Mouse (Mus musculus) midbrain, embryonic 11.5 days (tissue): Measurements from ENCODE around the gene Llph. TPM values are rescaled to one million over a fixed set of nuclear protein-coding genes. Genes with fewer than 3 reads are reported as not detected.

ENCODE experiments used
- ATAC-seq: fragments of 200-750 bp; cut with Nextera tagmentation; 2 replicates; pipeline ENCODE4 v1.8.0; 2017; ENCODE audit warnings: moderate TSS enrichment, moderate library complexity; ENCODE audit not compliant: low FRiP score
- DNase-seq: peaks from one replicate; pipeline ENCODE4 v3.0.0; 2015; ENCODE audit warnings: low spot score; ENCODE audit errors: missing footprints
- H3K27ac ChIP-seq: fragments of 300-500 bp; sonication (generic); 2 replicates; pipeline ENCODE4 v1.5.1; 2014; ENCODE audit warnings: low read depth, low read length
- H3K27me3 ChIP-seq: fragments of 300-500 bp; sonication (generic); 2 replicates; pipeline ENCODE4 v1.6.1; 2014; ENCODE audit warnings: mild to moderate bottlenecking, low read length, moderate library complexity, mixed read lengths; ENCODE audit not compliant: control insufficient read depth, insufficient read depth
- H3K36me3 ChIP-seq: fragments of 300-500 bp; sonication (generic); 2 replicates; pipeline ENCODE4 v1.6.1; 2014; ENCODE audit warnings: mild to moderate bottlenecking, low read length, moderate library complexity, mixed read lengths; ENCODE audit not compliant: control insufficient read depth, insufficient read depth
- H3K4me1 ChIP-seq: fragments of 300-500 bp; sonication (generic); 2 replicates; pipeline ENCODE4 v1.6.1; 2014; ENCODE audit warnings: low read length; ENCODE audit not compliant: control insufficient read depth, insufficient read depth
- H3K4me2 ChIP-seq: fragments of 300-500 bp; sonication (generic); 2 replicates; pipeline ENCODE4 v1.6.1; 2014; ENCODE audit warnings: mild to moderate bottlenecking, moderate library complexity
- H3K4me3 ChIP-seq: fragments of 300-500 bp; sonication (generic); 2 replicates; pipeline ENCODE4 v1.5.1; 2014; ENCODE audit warnings: low read depth, low read length
- H3K9ac ChIP-seq: fragments of 300-500 bp; sonication (generic); 2 replicates; pipeline ENCODE4 v1.6.1; 2014; ENCODE audit warnings: low read length
- H3K9me3 ChIP-seq: fragments of 300-500 bp; sonication (generic); 2 replicates; pipeline ENCODE4 v1.6.1; 2016; ENCODE audit warnings: low read length; ENCODE audit not compliant: control insufficient read depth
- WGBS: fragments of 180-500 bp; shearing (Covaris S2); extraction: QIAGEN DNeasy Blood & Tissue Kit; methylation state at CpG from one replicate; pipeline ENCODE4 v1.1.7; 2014; 5-methylcytosine and 5-hydroxymethylcytosine counted together
- polyA plus RNA-seq: library from polyadenylated mRNA; unstranded; fragments of >200 nt; fragmentation: Nextera tagmentation; extraction: Ambion mirVana; gene quantifications from 2 replicates; pipeline ENCODE4 v1.2.1, GENCODE M21; 2014

The Llph gene
- polyA plus RNA-seq, 1 experiment from 2014 or later, result 53.7 TPM

- 81% methylated on average over 14 of the region's 14 CpGs for WGBS
- DNase-seq, result no peak
- Histone ChIP-seq H3K27ac (no peak overlapping the region), H3K36me3 (no peaks in the 10 kb centered on the region), H3K9me3 (no peaks in the 10 kb centered on the region), H3K9ac (no peak overlapping the region), H3K27me3 (peaks cover 12% of the 10 kb centered on the region), H3K4me1 (0 out of 2 replicates have a peak, but pooled peaks cover 5% of the 10 kb centered on the region), H3K4me2 (no peak overlapping the region), H3K4me3 (no peak overlapping the region)
- no peak for ATAC-seq
Measured at GRCm38 (mm10) chr10:120197061-120197835, 29.6 kb upstream of the Llph start.

DNA sequence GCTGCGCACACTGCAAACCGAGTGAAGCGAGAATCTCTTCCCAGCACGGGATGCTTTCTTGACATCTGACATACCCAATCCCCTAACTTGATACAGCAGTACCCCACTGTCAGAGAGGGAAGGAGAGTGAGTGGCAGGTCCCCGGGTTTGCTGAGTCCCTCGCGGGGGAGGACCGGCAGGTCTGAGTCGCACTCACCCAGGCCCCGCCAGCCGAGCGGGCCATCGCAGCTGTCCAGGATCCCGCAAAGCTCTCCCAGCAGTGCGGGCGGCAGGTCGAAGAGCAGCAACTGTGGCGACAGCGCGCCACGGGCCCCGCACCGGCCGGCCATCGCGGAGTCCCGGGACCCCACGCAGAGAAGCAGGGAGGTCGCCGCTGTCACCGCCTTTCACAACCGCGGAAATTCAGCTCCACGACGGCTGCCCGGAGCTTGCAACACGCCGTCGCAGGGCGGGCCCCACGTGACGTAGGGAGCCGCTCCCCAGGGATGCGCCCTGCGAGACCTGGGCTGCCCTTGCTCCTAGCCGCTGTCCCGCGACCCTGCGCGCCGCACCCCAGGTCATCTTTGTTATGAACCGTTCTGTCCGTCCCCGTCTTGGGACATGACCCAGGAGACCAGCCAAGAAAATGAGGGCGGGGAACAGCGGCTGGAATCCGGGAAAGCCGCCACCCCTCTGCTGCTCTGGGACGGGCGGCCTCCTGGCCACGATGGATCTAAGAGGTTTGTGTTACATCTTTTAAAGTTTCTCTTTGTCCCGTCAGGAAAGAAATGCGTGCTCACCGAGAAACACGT lies 25.5 kb upstream of the Llph start, which contains the start of gene Tmbim4:
Gene Tmbim4 (plus strand): TSS at position 460 of the 791 bp plus-strand sequence.
- peak; percentile 79 for ATAC-seq
- Histone ChIP-seq H3K36me3 (no peaks in the 10 kb centered on the region), H3K27ac (no peak within 1 kb of the TSS), H3K4me1 (0 out of 2 replicates have a peak, but pooled peaks cover 5% of the 10 kb centered on the region), H3K9ac (peak within 1 kb of the TSS; percentile 54), H3K4me2 (peak within 1 kb of the TSS; percentile 79), H3K27me3 (peaks cover 12% of the 10 kb centered on the region), H3K4me3 (peak within 1 kb of the TSS; percentile 51), H3K9me3 (no peaks in the 10 kb centered on the region)
- peak; percentile 93 for DNase-seq
- under 1% methylated on average over 64 of the region's 65 CpGs for WGBS

DNA sequence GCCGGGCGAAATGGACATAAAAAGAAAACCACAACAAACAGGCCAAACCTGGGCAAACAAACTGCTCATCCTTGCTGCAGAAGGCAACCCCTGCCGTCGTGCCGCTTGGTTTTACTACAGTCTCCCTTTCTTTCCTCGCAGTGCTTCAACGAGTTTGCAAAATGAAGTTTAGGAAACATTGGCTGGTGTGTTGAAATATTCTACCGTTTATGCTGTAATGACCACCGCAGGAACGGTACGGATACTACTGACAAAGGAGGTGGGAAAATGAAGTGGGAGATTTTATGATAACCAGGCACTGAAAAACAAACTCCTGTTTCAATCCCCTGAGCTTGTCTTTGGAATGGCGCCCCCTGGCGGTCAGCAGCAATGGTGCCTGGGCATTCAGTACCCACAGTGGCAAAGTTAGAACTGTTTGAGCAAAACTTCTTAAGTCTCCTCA lies 24.9 kb upstream of the Llph start, which contains the start of gene Irak3:
Gene Irak3 (minus strand): TSS at position 170 of the 442 bp plus-strand sequence.
- WGBS, result 1% methylated on average over 13 of the region's 13 CpGs
- H3K27me3 ChIP-seq, result peaks cover 12% of the 10 kb centered on the region

DNA sequence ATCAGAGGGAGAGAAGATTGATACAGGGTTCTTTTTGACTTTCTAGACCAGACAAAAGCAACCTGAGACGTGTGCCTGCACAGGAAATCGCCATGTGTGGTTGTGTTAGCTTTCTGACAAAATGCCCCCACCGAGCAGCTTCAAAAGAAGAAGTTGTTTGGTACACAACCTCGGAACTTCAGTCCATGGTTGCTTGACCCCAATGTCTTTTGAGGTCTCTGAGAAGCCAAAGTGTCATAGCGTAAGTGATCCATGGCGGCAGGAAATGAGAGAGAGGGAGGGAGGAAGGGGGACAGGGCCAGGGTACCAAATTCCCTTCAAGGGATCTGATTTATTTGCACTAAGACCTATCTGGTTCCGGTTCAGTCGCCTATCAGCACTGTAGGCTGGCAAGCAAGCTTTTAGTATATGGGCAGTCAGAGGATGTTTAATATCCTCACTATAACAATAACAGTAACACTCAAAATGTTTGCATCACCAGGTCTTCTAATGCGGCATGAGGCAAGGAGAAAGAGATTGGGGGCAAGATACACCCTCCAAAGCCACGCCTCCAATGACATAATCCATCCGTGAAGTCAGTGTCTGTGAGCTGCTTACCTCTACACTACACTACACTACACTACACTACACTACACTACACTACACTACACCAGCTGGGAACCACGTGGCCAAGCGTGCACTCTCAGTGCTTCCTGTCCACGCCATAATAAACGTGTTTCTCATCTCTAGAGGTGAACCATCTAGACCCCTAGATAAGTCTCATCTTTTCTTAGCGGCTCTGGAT lies 24.2 kb upstream of the Llph start:
- Histone ChIP-seq H3K27ac (no peak overlapping the region), H3K4me3 (no peak overlapping the region), H3K36me3 (no peaks in the 10 kb centered on the region), H3K9me3 (no peaks in the 10 kb centered on the region), H3K9ac (no peak overlapping the region), H3K4me2 (no peak overlapping the region), H3K27me3 (peaks cover 12% of the 10 kb centered on the region), H3K4me1 (0 out of 2 replicates have a peak, but pooled peaks cover 5% of the 10 kb centered on the region)
- WGBS, result 74% methylated on average over 16 of the region's 16 CpGs
- no peak for DNase-seq
- ATAC-seq, result peak; percentile 25

More for the DNA sequence above, 24.9 kb upstream of the Llph start, which contains the start of gene Irak3:
- peak within 1 kb of the TSS; percentile 54 for H3K9ac ChIP-seq
- no peaks in the 10 kb centered on the region for H3K9me3 ChIP-seq
- peak within 1 kb of the TSS; percentile 79 for H3K4me2 ChIP-seq
- peak within 1 kb of the TSS; percentile 51 for H3K4me3 ChIP-seq
- H3K4me1 ChIP-seq, result 0 out of 2 replicates have a peak, but pooled peaks cover 5% of the 10 kb centered on the region
- H3K36me3 ChIP-seq, result no peaks in the 10 kb centered on the region
- ATAC-seq (peak; percentile 49), DNase-seq (peak; percentile 97)
- H3K27ac ChIP-seq, result no peak within 1 kb of the TSS

- H3K9ac ChIP-seq, result no peak overlapping the region
- H3K9me3 ChIP-seq, result no peaks in the 10 kb centered on the region
- H3K4me1 ChIP-seq, result peaks cover 6% of the 10 kb centered on the region
- H3K4me2 ChIP-seq, result no peak overlapping the region
- 88% methylated on average over 13 of the region's 13 CpGs for WGBS
- no peaks in the 10 kb centered on the region for H3K36me3 ChIP-seq
- no peak overlapping the region for H3K27ac ChIP-seq
- no peak overlapping the region for H3K4me3 ChIP-seq
- no peak for ATAC-seq
- peak; percentile 60 for DNase-seq
- peaks cover 12% of the 10 kb centered on the region for H3K27me3 ChIP-seq
Measured at GRCm38 (mm10) chr10:120204591-120205210, 22.2 kb upstream of the Llph start.

GRCm38 (mm10) chr10:120208015-120208414 lies 18.9 kb upstream of the Llph start:
- no peak overlapping the region for H3K4me3 ChIP-seq

GRCm38 (mm10) chr10:120208575-120209538 lies 18.0 kb upstream of the Llph start:
- WGBS, result 6% methylated on average over 53 of the region's 53 CpGs
- H3K9ac ChIP-seq, result peak overlapping the region; percentile 77
- no peak overlapping the region for H3K27ac ChIP-seq

More at GRCm38 (mm10) chr10:120208015-120208414, 18.9 kb upstream of the Llph start:
- Histone ChIP-seq H3K9ac (no peak overlapping the region), H3K9me3 (peaks cover 6% of the 10 kb centered on the region; the same call in 1 of the 2 replicates), H3K4me1 (peaks cover 4% of the 10 kb centered on the region), H3K27me3 (no peaks in the 10 kb centered on the region), H3K27ac (no peak overlapping the region), H3K4me2 (no peak overlapping the region), H3K36me3 (no peaks in the 10 kb centered on the region)
- 88% methylated on average over 8 of the region's 8 CpGs for WGBS
- ATAC-seq (no peak; the same call in 1 of the 2 replicates), DNase-seq (no peak)

More at GRCm38 (mm10) chr10:120208575-120209538, 18.0 kb upstream of the Llph start:
- Histone ChIP-seq H3K4me3 (peak overlapping the region; percentile 91), H3K4me1 (peaks cover 4% of the 10 kb centered on the region), H3K27me3 (no peaks in the 10 kb centered on the region), H3K9me3 (peaks cover 6% of the 10 kb centered on the region; the same call in 1 of the 2 replicates), H3K36me3 (no peaks in the 10 kb centered on the region), H3K4me2 (peak overlapping the region; percentile 56)
- peak; percentile 94 for ATAC-seq
- DNase-seq, result peak; percentile 99
